Mouse (Mus musculus) embryonic facial prominence, embryonic 13.5 days (tissue): Measurements from ENCODE around the gene Tmc2. TPM values are rescaled to one million over a fixed set of nuclear protein-coding genes. Genes with fewer than 3 reads are reported as not detected.

Experiments
- ATAC-seq: fragments of 200-750 bp; cut with Nextera tagmentation; 2 replicates; pipeline ENCODE4 v1.8.0; 2017; ENCODE audit warnings: low read depth; ENCODE audit not compliant: insufficient number of reproducible peaks, insufficient read depth, low FRiP score, low TSS enrichment
- H3K27ac ChIP-seq: fragments of 300-500 bp; sonication (generic); 2 replicates; pipeline ENCODE4 v1.5.1; 2015; ENCODE audit warnings: moderate library complexity, mild to moderate bottlenecking, inconsistent platforms
- H3K27me3 ChIP-seq: fragments of 300-500 bp; sonication (generic); 2 replicates; pipeline ENCODE4 v1.6.1; 2015; ENCODE audit warnings: mild to moderate bottlenecking, inconsistent platforms
- H3K36me3 ChIP-seq: fragments of 300-500 bp; sonication (generic); 2 replicates; pipeline ENCODE4 v1.6.1; 2015; ENCODE audit warnings: mild to moderate bottlenecking, inconsistent platforms
- H3K4me1 ChIP-seq: fragments of 300-500 bp; sonication (generic); 2 replicates; pipeline ENCODE4 v1.6.1; 2015; ENCODE audit warnings: inconsistent platforms
- H3K4me2 ChIP-seq: fragments of 300-500 bp; sonication (generic); 2 replicates; pipeline ENCODE4 v1.6.1; 2015; ENCODE audit warnings: moderate library complexity, mild to moderate bottlenecking, inconsistent platforms
- H3K4me3 ChIP-seq: fragments of 300-500 bp; sonication (generic); 2 replicates; pipeline ENCODE4 v1.5.1; 2015; ENCODE audit warnings: mild to moderate bottlenecking, inconsistent platforms
- H3K9ac ChIP-seq: fragments of 300-500 bp; sonication (generic); 2 replicates; pipeline ENCODE4 v1.6.1; 2015; ENCODE audit warnings: mild to moderate bottlenecking, inconsistent platforms
- H3K9me3 ChIP-seq: fragments of 300-500 bp; sonication (generic); 2 replicates; pipeline ENCODE4 v1.6.1; 2016; ENCODE audit warnings: inconsistent platforms
- WGBS: fragments of 180-500 bp; shearing (Covaris S2); methylation state at CpG from one replicate; pipeline ENCODE4 v1.1.7; 2015; ENCODE audit warnings: mixed read lengths; 5-methylcytosine and 5-hydroxymethylcytosine counted together
- polyA plus RNA-seq: library from polyadenylated mRNA; unstranded; fragments of >200 nt; fragmentation: Nextera tagmentation; extraction: Ambion mirVana; gene quantifications from 2 replicates; pipeline ENCODE4 v1.2.1, GENCODE M21; 2015

Tmc2 gene
- polyA plus RNA-seq, 1 experiment from 2014 or later, result not detected

- no peak overlapping the region for H3K9ac ChIP-seq
- H3K27me3 ChIP-seq, result no peaks in the 10 kb centered on the region
- H3K4me3 ChIP-seq, result no peak overlapping the region
- H3K4me2 ChIP-seq, result no peak overlapping the region
- no peaks in the 10 kb centered on the region for H3K4me1 ChIP-seq
- H3K36me3 ChIP-seq, result no peaks in the 10 kb centered on the region
- ATAC-seq, result no peak
- 83% methylated on average over 4 of the region's 4 CpGs for WGBS
- H3K27ac ChIP-seq, result no peak overlapping the region
- no peaks in the 10 kb centered on the region for H3K9me3 ChIP-seq
These were observed 65.8 kb downstream of the Tmc2 start for GRCm38 (mm10) chr2:130260822-130261221.

GRCm38 (mm10) chr2:130261914-130262313, 66.9 kb downstream of the Tmc2 start:
- no peak for ATAC-seq
- Histone ChIP-seq H3K4me1 (no peaks in the 10 kb centered on the region), H3K36me3 (no peaks in the 10 kb centered on the region), H3K9me3 (no peaks in the 10 kb centered on the region), H3K9ac (no peak overlapping the region), H3K4me2 (no peak overlapping the region), H3K27me3 (no peaks in the 10 kb centered on the region), H3K4me3 (no peak overlapping the region), H3K27ac (no peak overlapping the region)
- WGBS, result 84% methylated on average over 2 of the region's 2 CpGs

DNA sequence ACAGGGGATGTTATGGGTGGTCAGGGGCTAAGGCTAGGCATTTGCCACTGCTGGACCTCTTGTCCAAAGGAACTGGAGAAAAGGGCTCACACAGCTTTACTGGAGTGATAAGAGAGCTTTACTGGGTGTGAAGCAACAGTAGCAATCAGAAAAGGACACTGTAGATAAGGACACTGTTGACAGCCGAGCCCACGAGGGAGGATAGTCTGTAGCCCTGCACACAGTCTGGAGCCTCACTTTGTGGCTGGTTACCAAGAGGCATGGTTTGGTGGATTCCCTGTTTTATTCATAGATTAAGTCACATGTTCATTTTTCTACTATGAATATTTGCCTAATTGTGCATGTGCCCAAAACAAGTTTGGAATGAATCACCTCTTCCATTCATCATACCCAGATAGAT, 67.4 kb downstream of the Tmc2 start:
- 85% methylated on average over 2 of the region's 2 CpGs for WGBS

DNA sequence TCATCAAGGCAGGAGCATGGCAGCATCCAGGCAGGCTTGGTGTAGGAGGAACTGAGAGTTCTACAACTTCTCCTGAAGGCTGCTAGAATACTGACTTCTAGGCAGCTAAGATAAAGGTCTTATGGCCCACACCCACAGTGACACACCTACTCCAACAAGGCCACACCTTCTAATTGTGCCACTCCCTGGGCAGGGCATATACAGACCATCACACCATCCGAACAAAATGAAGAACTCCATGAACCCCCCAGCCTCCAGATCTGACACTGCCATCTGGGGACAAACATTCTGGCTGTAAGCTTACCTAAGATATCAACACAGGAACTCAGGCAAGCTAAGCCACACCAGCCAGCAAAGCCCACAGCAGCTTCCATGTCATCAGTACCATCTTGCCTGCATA, 70.5 kb downstream of the Tmc2 start:
- no peak overlapping the region for H3K4me3 ChIP-seq
- no peaks in the 10 kb centered on the region for H3K4me1 ChIP-seq
- H3K36me3 ChIP-seq, result no peaks in the 10 kb centered on the region
- no peak overlapping the region for H3K4me2 ChIP-seq
- no peak overlapping the region for H3K9ac ChIP-seq
- H3K9me3 ChIP-seq, result no peaks in the 10 kb centered on the region
- H3K27ac ChIP-seq, result no peak overlapping the region
- 91% methylated on average over 1 of the region's 1 CpGs for WGBS
- H3K27me3 ChIP-seq, result no peaks in the 10 kb centered on the region
- ATAC-seq, result no peak

More for the DNA sequence above, 67.4 kb downstream of the Tmc2 start:
- no peak overlapping the region for H3K4me2 ChIP-seq
- H3K9me3 ChIP-seq, result no peaks in the 10 kb centered on the region
- H3K4me1 ChIP-seq, result no peaks in the 10 kb centered on the region
- no peak for ATAC-seq
- no peaks in the 10 kb centered on the region for H3K27me3 ChIP-seq
- H3K27ac ChIP-seq, result no peak overlapping the region
- H3K9ac ChIP-seq, result no peak overlapping the region
- no peaks in the 10 kb centered on the region for H3K36me3 ChIP-seq
- H3K4me3 ChIP-seq, result no peak overlapping the region

GRCm38 (mm10) chr2:130268074-130268473, 73.1 kb downstream of the Tmc2 start:
- H3K36me3 ChIP-seq, result no peaks in the 10 kb centered on the region
- H3K9ac ChIP-seq, result no peak overlapping the region
- H3K27me3 ChIP-seq, result no peaks in the 10 kb centered on the region
- H3K4me1 ChIP-seq, result peaks cover 1% of the 10 kb centered on the region
- no peak overlapping the region for H3K4me2 ChIP-seq
- ATAC-seq, result no peak
- 64% methylated on average over 7 of the region's 7 CpGs for WGBS
- no peaks in the 10 kb centered on the region for H3K9me3 ChIP-seq
- no peak overlapping the region for H3K4me3 ChIP-seq
- no peak overlapping the region for H3K27ac ChIP-seq

DNA sequence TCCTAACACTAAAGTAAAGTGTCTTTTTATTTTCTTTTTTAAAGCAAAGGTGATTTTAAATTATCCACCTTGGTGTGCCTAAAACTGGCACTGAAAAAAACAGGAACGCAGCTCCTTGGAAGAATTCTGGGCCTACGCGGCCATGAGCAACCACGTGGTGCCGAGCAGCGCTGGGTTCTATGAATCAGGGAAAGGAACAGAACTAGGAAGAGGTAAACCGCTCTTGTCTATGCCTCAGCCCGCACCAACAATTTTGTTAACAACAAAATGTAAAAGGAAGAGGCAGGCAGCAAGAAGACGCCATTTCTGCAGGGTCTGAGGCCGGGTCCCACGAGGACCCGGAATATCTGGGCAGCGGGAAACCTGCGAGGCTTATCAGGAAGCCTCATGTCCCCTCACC, 78.7 kb downstream of the Tmc2 start:
- Histone ChIP-seq H3K9me3 (no peaks in the 10 kb centered on the region), H3K27me3 (no peaks in the 10 kb centered on the region), H3K27ac (peak overlapping the region; percentile 93), H3K4me1 (peaks cover 29% of the 10 kb centered on the region), H3K36me3 (peaks cover 35% of the 10 kb centered on the region), H3K4me3 (peak overlapping the region; percentile 90), H3K9ac (peak overlapping the region; percentile 95), H3K4me2 (peak overlapping the region; percentile 88)
- no peak for ATAC-seq
- WGBS, result 1% methylated on average over 14 of the region's 14 CpGs

GRCm38 (mm10) chr2:130274149-130274861, 79.3 kb downstream of the Tmc2 start, which contains the start of gene Nop56:
Gene Nop56 (plus strand): TSS chr2:130274430.
- Histone ChIP-seq H3K4me3 (peak within 1 kb of the TSS; percentile 90), H3K9me3 (no peaks in the 10 kb centered on the region), H3K4me1 (peaks cover 29% of the 10 kb centered on the region), H3K36me3 (peaks cover 38% of the 10 kb centered on the region), H3K9ac (peak within 1 kb of the TSS; percentile 95), H3K27me3 (no peaks in the 10 kb centered on the region), H3K27ac (peak within 1 kb of the TSS; percentile 93), H3K4me2 (peak within 1 kb of the TSS; percentile 88)
- WGBS, result under 1% methylated on average over 68 of the region's 68 CpGs
- peak; percentile 97 for ATAC-seq

- peak overlapping the region; percentile 93 for H3K27ac ChIP-seq
These were observed 79.9 kb downstream of the Tmc2 start for GRCm38 (mm10) chr2:130274862-130275261.

GRCm38 (mm10) chr2:130275649-130276048, 80.7 kb downstream of the Tmc2 start:
- Histone ChIP-seq H3K36me3 (peaks cover 51% of the 10 kb centered on the region), H3K27ac (no peak overlapping the region), H3K4me3 (peak overlapping the region; percentile 90), H3K9me3 (no peaks in the 10 kb centered on the region), H3K27me3 (no peaks in the 10 kb centered on the region), H3K9ac (peak overlapping the region; percentile 95; the same call in 1 of the 2 replicates), H3K4me1 (peaks cover 29% of the 10 kb centered on the region), H3K4me2 (peak overlapping the region; percentile 88)
- no peak for ATAC-seq
- WGBS, result 42% methylated on average over 6 of the region's 6 CpGs

More at GRCm38 (mm10) chr2:130274862-130275261, 79.9 kb downstream of the Tmc2 start:
- Histone ChIP-seq H3K9ac (peak overlapping the region; percentile 95), H3K4me2 (peak overlapping the region; percentile 88), H3K4me1 (peaks cover 29% of the 10 kb centered on the region), H3K27me3 (no peaks in the 10 kb centered on the region), H3K4me3 (peak overlapping the region; percentile 90), H3K36me3 (peaks cover 43% of the 10 kb centered on the region), H3K9me3 (no peaks in the 10 kb centered on the region)
- ATAC-seq, result no peak
- under 1% methylated on average over 10 of the region's 10 CpGs for whole genome bisulfite sequencing

GRCm38 (mm10) chr2:130279600-130280091, 84.7 kb downstream of the Tmc2 start:
- ATAC-seq, result no peak
- Histone ChIP-seq H3K4me1 (peaks cover 35% of the 10 kb centered on the region), H3K36me3 (peaks cover 62% of the 10 kb centered on the region), H3K27me3 (no peaks in the 10 kb centered on the region), H3K4me2 (no peak overlapping the region), H3K27ac (no peak overlapping the region), H3K9ac (no peak overlapping the region), H3K9me3 (no peaks in the 10 kb centered on the region), H3K4me3 (no peak overlapping the region)
- WGBS, result 36% methylated on average over 8 of the region's 8 CpGs

- peaks cover 62% of the 10 kb centered on the region for H3K36me3 ChIP-seq
- no peaks in the 10 kb centered on the region for H3K9me3 ChIP-seq
- H3K4me2 ChIP-seq, result no peak overlapping the region
- no peak overlapping the region for H3K9ac ChIP-seq
- H3K4me1 ChIP-seq, result peaks cover 35% of the 10 kb centered on the region
- H3K27me3 ChIP-seq, result no peaks in the 10 kb centered on the region
- 61% methylated on average over 7 of the region's 7 CpGs for WGBS
- no peak overlapping the region for H3K27ac ChIP-seq
- no peak overlapping the region for H3K4me3 ChIP-seq
- ATAC-seq, result no peak
These were observed 85.2 kb downstream of the Tmc2 start for GRCm38 (mm10) chr2:130280224-130280623.

DNA sequence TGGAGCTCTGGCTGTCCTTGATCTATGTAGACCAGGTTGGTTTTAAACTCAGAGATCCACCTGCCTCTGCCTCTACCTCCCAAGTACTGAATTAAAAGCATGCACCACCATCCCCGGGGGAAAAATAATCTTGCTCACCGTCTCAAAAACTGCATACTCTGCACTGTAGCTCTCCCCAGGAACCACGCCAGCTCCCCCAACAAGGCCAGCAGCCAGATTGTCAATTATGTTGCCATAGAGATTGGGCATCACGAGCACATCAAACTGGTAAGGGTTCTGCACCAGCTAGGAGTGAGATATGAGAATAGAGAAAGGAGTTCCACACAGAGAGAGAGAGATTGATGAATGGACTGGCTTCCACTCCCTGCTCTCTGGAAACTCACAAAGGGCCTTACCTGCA, 85.8 kb downstream of the Tmc2 start:
- 67% methylated on average over 4 of the region's 4 CpGs for WGBS
- Histone ChIP-seq H3K27me3 (no peaks in the 10 kb centered on the region), H3K4me2 (no peak overlapping the region), H3K27ac (no peak overlapping the region), H3K9me3 (no peaks in the 10 kb centered on the region), H3K9ac (no peak overlapping the region), H3K36me3 (peaks cover 56% of the 10 kb centered on the region), H3K4me1 (peaks cover 34% of the 10 kb centered on the region), H3K4me3 (no peak overlapping the region)
- ATAC-seq, result no peak
